Mouse (Mus musculus) frontal cortex, postnatal 10 days (tissue): ENCODE measurements around the gene Serpina5.

Experiments used
- DNase-seq, 2 experiments: peaks; one replicate each; pipeline ENCODE4 v3.0.0; 2022; ENCODE audit warnings: low spot score in 2 of 2, mixed read lengths in 1 of 2

The Serpina5 gene

DNA sequence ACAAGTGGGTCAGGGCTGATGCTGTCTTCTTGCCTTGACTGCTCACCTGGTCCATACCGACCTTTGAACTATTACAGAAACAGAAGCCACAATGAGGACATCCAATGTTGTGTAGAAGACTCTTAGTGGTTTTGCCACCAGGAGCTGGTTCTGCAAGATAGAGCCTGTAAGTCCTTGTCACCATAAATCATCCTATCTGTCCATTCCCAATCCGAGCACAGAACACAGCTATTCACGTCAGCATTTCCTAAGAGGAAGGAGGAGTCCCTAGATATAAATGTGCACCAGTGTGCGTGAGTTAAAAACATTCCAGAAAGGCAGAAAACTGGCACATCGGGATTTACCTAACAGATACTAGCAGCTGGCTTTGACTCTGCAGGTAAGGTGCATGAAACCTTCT, 26.8 kb downstream of the Serpina5 start, which contains the start of gene Serpina3b:
TSS of gene Serpina3b (plus strand) at position 301 of the 400 bp plus-strand sequence.
- no peak for DNase-seq

DNA sequence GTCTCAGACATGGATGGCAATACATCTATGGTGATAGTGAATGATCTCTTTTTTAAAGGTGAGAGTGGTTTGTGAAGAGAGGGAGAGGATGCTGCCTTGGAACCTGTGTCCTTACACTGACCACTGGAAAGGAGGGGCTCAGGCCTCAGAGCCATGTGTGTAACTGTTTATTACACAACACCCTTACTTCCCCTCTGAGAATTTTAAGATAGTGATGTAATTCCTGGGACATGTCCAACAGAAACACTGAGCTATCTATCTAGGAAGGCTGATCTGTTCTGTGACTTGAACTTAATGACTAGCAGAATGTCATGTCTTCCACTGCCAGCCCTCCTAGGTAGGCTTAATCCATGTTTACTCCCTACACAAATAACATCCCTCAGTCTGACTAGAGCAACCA, 30.1 kb downstream of the Serpina5 start:
- no peak for DNase-seq

DNA sequence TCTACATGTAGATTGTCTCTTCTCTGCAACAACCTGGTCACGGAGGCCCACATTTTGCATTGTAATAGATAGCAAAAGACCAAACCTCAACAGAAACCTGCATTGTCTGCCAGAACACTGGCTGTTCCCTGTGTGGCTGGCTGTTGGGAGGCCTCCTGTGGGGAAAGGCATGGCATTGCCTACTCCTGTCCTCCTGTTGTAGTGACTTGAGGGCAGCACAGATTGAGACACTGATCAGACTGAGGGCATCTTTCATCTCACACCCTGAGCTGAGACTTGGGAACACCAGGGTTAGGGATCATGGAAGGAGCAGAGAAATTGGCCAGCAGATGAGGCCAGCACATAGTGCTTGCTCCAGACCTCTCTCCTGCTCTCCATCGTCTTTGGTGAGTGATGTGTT, 37.3 kb downstream of the Serpina5 start:
- no peak for DNase-seq

DNA sequence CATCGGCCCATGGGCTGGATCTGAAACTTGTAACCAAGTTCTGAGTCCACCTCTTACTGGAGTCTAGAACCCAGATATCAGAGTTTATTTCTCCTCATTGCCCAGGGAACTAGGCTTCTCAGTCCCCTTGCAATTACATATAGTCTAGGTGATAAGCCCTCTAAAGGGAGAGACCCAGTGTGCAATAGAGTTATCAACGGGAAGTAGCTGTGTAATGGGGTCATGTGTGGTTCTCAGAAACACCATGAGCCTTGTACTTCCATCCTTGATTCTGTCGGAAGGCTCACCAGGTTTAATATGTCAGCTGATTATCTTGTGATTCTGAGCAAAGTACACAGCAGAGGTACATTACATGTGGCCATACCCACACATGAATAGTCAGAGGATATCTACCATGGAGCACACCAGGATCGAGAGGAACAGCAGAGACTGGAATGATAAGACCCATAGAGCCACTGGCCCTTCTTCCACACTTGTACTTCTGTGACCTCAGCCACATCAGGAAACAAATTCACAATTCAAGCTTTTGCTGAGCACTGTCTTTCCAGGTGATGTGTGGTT, 39.7 kb downstream of the Serpina5 start:
- no peak for DNase-seq

DNA sequence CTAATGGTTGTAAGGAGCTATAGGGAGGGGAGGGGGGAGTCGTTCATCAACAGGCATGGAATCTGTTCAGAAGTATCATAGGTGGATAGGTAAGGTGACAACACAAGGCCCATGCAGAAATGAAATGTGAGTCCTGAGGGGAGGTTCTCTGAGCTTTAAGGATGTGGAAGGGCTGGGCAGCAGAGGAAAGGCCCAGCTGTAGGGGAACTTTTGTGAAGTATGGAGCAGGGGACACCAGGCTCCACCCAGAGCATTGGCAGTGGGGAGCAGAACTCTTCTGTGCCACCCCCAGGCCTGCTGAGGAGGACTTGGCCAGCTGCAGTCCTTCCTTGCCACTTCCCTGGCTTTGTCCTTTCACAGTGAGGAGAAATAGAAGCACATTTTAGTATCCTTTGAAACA, 40.6 kb downstream of the Serpina5 start:
- DNase-seq = no peak

DNA sequence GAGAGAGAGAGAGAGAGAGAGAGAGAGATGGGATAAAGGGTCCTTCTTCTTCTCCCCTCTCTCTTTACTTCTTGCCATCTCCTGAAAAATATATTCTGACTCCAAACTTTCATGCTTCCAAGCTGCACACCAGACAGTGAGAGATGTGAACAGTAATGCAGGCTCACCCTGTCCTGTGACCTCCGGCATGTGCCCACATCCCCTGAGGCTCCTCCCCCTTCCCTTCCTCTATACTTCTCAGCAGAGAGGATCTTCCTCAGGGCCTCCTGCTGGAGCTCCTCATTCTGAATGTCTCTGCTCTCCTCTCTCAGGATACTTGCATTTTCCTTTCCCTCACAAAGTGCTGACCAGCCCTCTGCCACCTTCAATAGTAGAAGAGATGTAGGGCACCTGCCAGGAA, 41.5 kb downstream of the Serpina5 start:
- no peak for DNase-seq

DNA sequence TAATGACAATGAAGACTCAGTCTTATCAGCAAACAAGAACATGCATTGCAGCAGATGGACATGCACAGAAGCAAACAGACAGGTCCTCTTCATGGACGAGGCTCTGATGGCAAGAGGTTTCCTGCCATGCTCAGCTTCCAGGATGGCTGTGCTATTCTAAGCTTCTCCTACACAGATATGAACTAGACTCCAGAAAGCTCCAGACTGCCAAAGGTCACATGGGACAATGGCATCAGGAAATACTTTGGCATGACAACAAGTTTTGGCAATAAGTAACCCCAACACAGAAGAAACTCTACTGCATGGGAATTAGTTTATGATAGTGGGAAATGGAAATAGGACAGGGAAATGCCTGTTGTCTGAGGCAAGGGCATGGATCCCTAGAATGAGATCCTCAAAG, 42.4 kb downstream of the Serpina5 start:
- no peak for DNase-seq

DNA sequence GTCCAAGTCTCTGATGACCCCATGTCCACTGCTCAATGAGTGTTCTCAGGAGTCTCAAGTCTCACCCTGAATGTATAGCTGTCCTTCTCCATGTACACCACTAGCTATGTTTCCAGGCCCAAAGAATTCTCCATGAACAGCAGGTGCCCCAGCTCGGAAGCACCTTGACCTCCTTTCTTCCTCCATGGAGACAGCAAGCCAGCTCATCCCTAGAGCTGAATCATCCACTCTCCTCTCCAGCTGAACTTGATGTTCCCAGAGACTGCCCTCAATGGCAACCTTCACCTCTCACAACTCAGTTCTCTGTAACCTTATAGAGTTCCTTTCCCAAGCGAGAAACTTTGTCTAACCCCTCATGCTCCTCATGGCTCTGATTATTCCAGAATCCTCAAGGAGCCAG, 44.7 kb downstream of the Serpina5 start:
- no peak for DNase-seq

DNA sequence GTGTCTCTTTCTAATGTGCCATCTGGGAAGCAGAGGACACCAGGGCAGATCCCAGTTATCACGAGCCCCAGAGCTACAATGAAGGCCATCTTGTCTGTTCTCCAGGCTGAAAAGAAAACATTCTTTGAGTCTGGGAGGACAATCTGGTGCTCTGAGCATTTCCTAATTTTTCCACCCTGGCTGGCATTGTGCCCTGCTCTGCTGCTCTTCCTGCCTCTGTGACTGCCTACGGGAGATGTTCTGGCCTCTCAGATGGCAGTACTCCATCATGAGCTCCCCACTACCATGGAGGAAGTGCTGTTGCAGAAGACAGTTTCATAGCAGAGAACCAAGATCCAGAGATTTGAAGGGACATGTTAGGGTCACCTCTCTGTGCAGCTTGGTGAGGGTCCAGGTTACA, 51.1 kb downstream of the Serpina5 start:
- no peak for DNase-seq

DNA sequence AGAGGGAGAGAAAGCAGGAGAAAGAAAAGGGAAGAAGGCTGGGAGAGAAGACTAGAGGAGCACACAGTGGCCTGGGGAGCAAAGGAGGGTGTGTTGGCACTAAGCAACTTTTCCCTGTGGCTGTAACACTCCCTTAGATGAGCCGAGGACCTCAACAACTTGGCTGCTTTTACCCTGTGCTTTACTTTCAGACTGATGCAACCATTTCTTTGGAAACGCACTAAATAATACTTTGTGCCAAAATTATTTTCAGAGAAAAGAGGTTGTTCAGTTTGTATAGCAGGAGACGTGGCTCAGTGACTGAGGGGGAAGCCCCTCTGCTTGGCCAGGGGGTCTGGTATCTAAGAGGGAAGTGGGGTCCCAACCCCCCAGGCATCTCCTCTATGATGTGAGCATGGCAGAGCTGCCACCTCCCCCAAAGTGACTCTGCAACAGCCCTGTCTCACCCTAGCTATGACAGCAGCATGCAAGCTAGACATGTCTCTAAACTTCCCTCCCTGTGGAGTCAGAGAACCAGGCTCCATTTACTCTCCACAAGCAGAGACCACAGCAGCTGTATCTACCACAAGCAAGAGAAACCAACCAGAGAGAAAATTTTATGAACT, 52.2 kb downstream of the Serpina5 start:
- DNase-seq = no peak

DNA sequence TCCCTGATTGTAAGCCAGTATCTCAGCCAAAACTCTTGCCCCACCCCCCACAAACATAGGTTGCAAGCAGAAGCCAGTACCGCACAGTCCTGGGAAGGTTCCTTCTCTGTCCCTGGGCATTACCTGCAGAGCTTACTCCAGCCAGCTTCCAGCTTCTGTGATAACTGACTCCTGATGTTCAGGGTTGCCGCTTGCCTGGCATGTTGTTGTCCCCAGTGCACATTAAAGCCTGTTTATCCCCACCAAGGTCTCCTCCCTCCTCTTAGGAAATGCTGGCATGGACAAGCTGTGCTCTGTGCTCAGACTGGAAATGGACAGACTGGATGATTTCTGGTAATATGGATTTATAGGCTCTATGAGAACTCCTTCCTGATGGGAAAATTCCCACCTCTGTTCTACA, 52.7 kb downstream of the Serpina5 start, which contains the start of gene Serpina3c:
TSS of gene Serpina3c (minus strand) at position 215 of the 400 bp plus-strand sequence.
- no peak for DNase-seq
